Mouse (Mus musculus) E14TG2a.4 (cell line): ENCODE data around the gene Apol7a.

Experiments
- CTCF ChIP-seq: conservative IDR thresholded peaks from 2 replicates; pipeline ENCODE4 v1.5.1; 2014; ENCODE audit warnings: low read length
- NANOG ChIP-seq: IDR thresholded peaks from 2 replicates; pipeline ENCODE4 v1.6.1; 2014; ENCODE audit warnings: borderline replicate concordance, low read length, mixed read lengths

DNA sequence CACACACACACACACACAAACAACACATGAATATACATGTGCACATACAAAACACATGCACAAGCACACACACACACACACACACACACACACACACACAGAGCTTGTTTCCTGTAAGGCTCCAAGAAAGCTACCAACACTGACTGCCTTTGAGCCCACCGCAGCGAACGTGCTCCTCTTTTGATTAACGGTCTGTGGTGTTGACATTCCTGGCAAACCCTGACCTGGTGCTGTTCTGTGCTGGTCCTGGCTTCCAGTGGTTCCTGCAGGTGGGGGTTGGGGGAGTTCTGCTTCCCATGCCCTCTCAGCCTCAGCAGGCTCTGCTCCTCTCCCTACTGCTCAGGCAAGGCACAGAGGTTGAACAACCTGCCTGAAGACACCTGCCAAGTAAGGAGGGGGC lies 45.1 kb downstream of the Apol7a start:
- TF ChIP-seq CTCF (no peak), NANOG (no peak)
